Mouse (Mus musculus): Measurements from ENCODE around the gene 1700029I15Rik.

1700029I15Rik gene

GRCm38 (mm10) chr2:92424462-92425308 lies 42.3 kb downstream of the 1700029I15Rik start:
- no peak for DNase-seq (ENCODE audit: low read depth in 1 of 2, low spot score in 2 of 2)

GRCm38 (mm10) chr2:92425366-92425765 lies 43.0 kb downstream of the 1700029I15Rik start:
- no peak for DNase-seq (ENCODE audit: low read depth in 1 of 2, low spot score in 2 of 2)

- no peak for DNase-seq (ENCODE audit: low read depth in 1 of 2, low spot score in 2 of 2)
These were observed 44.1 kb downstream of the 1700029I15Rik start for GRCm38 (mm10) chr2:92426426-92426825.

- DNase-seq (ENCODE audit: low read depth in 1 of 2, low spot score in 2 of 2): no peak
These were observed 45.5 kb downstream of the 1700029I15Rik start for GRCm38 (mm10) chr2:92427882-92428281.

- no peak for DNase-seq (ENCODE audit: low read depth in 1 of 2, low spot score in 2 of 2)
These were observed 47.8 kb downstream of the 1700029I15Rik start for GRCm38 (mm10) chr2:92430089-92430488.

- no peak for DNase-seq (ENCODE audit: low read depth in 1 of 2, low spot score in 2 of 2)
These were observed 48.6 kb downstream of the 1700029I15Rik start for GRCm38 (mm10) chr2:92430723-92431541.

GRCm38 (mm10) chr2:92431611-92432179 lies 49.4 kb downstream of the 1700029I15Rik start:
- no peak for DNase-seq (ENCODE audit: low read depth in 1 of 2, low spot score in 2 of 2)

- DNase-seq (ENCODE audit: low read depth in 1 of 2, low spot score in 2 of 2): no peak
These were observed 50.3 kb downstream of the 1700029I15Rik start for GRCm38 (mm10) chr2:92432299-92433295.

GRCm38 (mm10) chr2:92433578-92434374 lies 51.4 kb downstream of the 1700029I15Rik start, which contains the start of gene Cry2:
Cry2 (minus strand) TSS chr2:92434043.
- peak; percentile 95 for DNase-seq (ENCODE audit: low read depth in 1 of 2, low spot score in 2 of 2)

- DNase-seq (ENCODE audit: low read depth in 1 of 2, low spot score in 2 of 2): no peak
These were observed 52.0 kb downstream of the 1700029I15Rik start for GRCm38 (mm10) chr2:92434375-92434745.

GRCm38 (mm10) chr2:92435023-92435422 lies 52.7 kb downstream of the 1700029I15Rik start:
- no peak for DNase-seq (ENCODE audit: low read depth in 1 of 2, low spot score in 2 of 2)
